Mouse (Mus musculus): Measurements from ENCODE around the gene Olfr544. TPM values are rescaled to one million over a fixed set of nuclear protein-coding genes. Genes with fewer than 3 reads are reported as not detected.
"Not testable (repeated sequence)": the region's sequence is repeated elsewhere in the genome, so short reads cannot be mapped to it uniquely, and the experiment has no call there.

The Olfr544 gene
- polyA plus RNA-seq, 1 experiment: not detected

DNA sequence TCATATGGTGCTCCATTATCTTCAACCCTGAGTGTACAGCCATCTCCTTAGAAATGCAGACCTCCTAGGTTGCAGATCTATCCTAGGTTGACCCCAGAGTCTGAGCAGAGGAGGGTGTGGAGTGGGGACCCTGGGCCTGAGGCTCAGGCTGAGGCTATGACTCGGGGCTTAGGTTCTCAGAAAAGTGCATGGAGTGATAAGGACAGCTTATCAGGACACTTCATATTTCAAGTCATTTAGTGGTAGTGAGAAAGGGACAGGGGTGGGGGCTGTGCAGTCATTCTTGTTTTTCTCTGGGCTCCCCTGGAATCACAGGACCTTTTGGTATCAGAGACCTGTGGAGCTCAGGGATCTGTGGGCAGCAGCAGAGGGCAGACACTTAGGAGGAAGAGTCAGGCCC lies 2.0 kb downstream of the Olfr544 start:
- H3K4me2 ChIP-seq (ENCODE audit: low read depth): no peak overlapping the region
- H3K79me2 ChIP-seq (ENCODE audit: control insufficient read depth, insufficient read depth): no peaks in the 10 kb centered on the region
- no peaks in the 10 kb centered on the region for H3K36me3 ChIP-seq (ENCODE audit: control insufficient read depth, insufficient read depth)
- H3K4me3 ChIP-seq: no peak overlapping the region
- no peaks in the 10 kb centered on the region for H3K27me3 ChIP-seq (ENCODE audit: control insufficient read depth, insufficient read depth, insufficient read length)
- H3ac ChIP-seq (ENCODE audit: control insufficient read depth, insufficient read length): no peak overlapping the region
- TF ChIP-seq MAX (IDR thresholded peaks at IDR 0.05; ENCODE audit: low read depth) (no peak), MYOD1 (IDR thresholded peaks at IDR 0.05; ENCODE audit: control insufficient read depth in 1 of 3, insufficient read length in 2 of 3, low read depth in 2 of 3) (no peak), TCF12 (IDR thresholded peaks at IDR 0.05; ENCODE audit: insufficient read depth, poor library complexity, severe bottlenecking) (no peak), TCF3 (IDR thresholded peaks at IDR 0.05; ENCODE audit: insufficient read length, low read depth) (no peak), USF1 (IDR thresholded peaks at IDR 0.05; ENCODE audit: low read depth) (no peak)

DNA sequence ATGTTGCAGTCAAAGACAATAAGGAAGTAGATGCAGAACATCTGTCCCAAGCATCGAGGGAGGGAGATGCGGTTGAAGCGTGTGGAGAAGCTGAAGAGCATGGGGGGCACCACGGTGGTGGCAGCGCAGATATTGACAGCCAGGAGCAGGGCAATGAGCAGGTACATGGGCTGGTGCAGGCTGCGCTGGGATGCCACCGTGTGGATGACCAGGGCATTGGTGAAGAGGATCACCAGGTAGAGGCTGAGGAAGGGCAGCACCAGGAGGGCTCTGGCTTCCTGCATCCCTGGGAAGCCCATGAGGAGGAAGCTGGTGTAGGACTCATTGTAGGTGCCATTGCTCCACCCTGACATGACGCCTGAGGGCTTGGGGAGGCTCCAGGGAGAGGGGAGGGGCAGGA lies 3.3 kb downstream of the Olfr544 start:
- H3ac ChIP-seq (ENCODE audit: control insufficient read depth, insufficient read length); H3K27me3 ChIP-seq (ENCODE audit: control insufficient read depth, insufficient read depth, insufficient read length); H3K36me3 ChIP-seq (ENCODE audit: control insufficient read depth, insufficient read depth); H3K4me3 ChIP-seq; H3K4me2 ChIP-seq (ENCODE audit: low read depth); H3K79me2 ChIP-seq (ENCODE audit: control insufficient read depth, insufficient read depth): not testable (repeated sequence)

DNA sequence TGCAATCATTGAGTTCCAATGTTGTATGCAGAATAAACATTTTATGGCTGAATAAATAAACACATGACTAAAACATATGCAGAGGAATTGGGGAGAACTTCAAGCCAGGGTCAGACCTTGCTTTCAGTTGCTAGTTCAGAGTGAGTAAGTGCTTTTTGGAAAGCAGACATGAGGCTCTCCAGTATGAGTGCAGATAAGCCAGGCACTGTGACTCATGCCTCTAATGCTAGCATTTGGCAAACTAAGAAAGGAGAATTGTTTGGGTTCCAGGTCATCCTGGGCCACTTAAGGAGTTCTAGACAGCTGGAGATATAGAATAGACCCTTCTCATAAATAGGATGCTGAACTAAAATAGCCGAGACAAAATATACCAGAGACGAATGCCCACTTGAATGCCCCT lies 4.4 kb downstream of the Olfr544 start:
- no peak overlapping the region for H3K4me2 ChIP-seq (ENCODE audit: low read depth)
- H3K4me3 ChIP-seq: no peak overlapping the region
- H3ac ChIP-seq (ENCODE audit: control insufficient read depth, insufficient read length): no peak overlapping the region
- no peaks in the 10 kb centered on the region for H3K27me3 ChIP-seq (ENCODE audit: control insufficient read depth, insufficient read depth, insufficient read length)
- no peak for TF ChIP-seq USF1 (IDR thresholded peaks at IDR 0.05; ENCODE audit: low read depth)
- TF ChIP-seq MYOG (IDR thresholded peaks at IDR 0.05; ENCODE audit: control insufficient read depth in 1 of 3, insufficient read depth in 1 of 3, insufficient read length in 2 of 3, low read depth in 2 of 3): no peak
- TF ChIP-seq POLR2AphosphoS2 (IDR thresholded peaks at IDR 0.05; ENCODE audit: insufficient read length, low read depth): no peak
- TF ChIP-seq REST (IDR thresholded peaks at IDR 0.05; ENCODE audit: insufficient read depth, insufficient read length): no peak
- TF ChIP-seq SRF (IDR thresholded peaks at IDR 0.05; ENCODE audit: control insufficient read depth, insufficient read length, low read depth): no peak
- TF ChIP-seq MYOD1 (IDR thresholded peaks at IDR 0.05; ENCODE audit: control insufficient read depth in 1 of 3, insufficient read length in 2 of 3, low read depth in 2 of 3): no peak
- no peak for TF ChIP-seq POLR2A (IDR thresholded peaks at IDR 0.05; ENCODE audit: insufficient read length, low read depth)
- no peak for TF ChIP-seq E2F4 (IDR thresholded peaks at IDR 0.05; ENCODE audit: insufficient read depth)
- TF ChIP-seq MAX (IDR thresholded peaks at IDR 0.05; ENCODE audit: low read depth): no peak
- TF ChIP-seq TCF3 (IDR thresholded peaks at IDR 0.05; ENCODE audit: insufficient read length, low read depth): no peak
- TF ChIP-seq CEBPB (IDR thresholded peaks at IDR 0.05; ENCODE audit: insufficient read depth, poor library complexity, severe bottlenecking): no peak
- no peak for TF ChIP-seq TCF12 (IDR thresholded peaks at IDR 0.05; ENCODE audit: insufficient read depth, poor library complexity, severe bottlenecking)
- no peaks in the 10 kb centered on the region for H3K36me3 ChIP-seq (ENCODE audit: control insufficient read depth, insufficient read depth)
- H3K79me2 ChIP-seq (ENCODE audit: control insufficient read depth, insufficient read depth): no peaks in the 10 kb centered on the region

DNA sequence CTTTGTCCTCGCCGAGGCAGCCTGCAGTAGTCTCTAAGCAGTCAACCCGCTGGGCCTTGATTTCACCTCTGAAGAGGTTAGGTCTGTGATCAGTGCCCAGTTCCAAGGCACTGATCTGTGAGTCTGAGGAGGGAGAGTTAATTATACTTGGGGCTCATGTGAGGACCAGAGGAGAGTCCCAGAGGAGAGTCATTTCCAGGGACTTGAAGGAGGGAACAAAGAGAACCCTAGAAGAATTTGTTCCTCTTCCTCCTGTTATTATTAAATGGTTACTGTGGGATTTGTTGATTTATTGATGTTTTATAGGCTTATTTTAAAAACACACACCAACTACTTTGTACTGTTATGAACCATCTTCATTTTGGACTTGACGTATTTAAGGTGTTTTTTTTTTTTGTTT lies 6.5 kb downstream of the Olfr544 start, which contains the start of gene Olfr543:
TSS of gene Olfr543 (minus strand) at position 101 of the 400 bp plus-strand sequence.
- Histone ChIP-seq H3K4me3 (no peak within 1 kb of the TSS), H3K79me2 (ENCODE audit: control insufficient read depth, insufficient read depth) (no peaks in the 10 kb centered on the region), H3K4me2 (ENCODE audit: low read depth) (no peak within 1 kb of the TSS), H3K27me3 (ENCODE audit: control insufficient read depth, insufficient read depth, insufficient read length) (no peaks in the 10 kb centered on the region), H3K36me3 (ENCODE audit: control insufficient read depth, insufficient read depth) (no peaks in the 10 kb centered on the region), H3ac (ENCODE audit: control insufficient read depth, insufficient read length) (no peak within 1 kb of the TSS)
- no peak for TF ChIP-seq POLR2AphosphoS2 (IDR thresholded peaks at IDR 0.05; ENCODE audit: insufficient read length, low read depth)
- TF ChIP-seq SRF (IDR thresholded peaks at IDR 0.05; ENCODE audit: control insufficient read depth, insufficient read length, low read depth): no peak
- no peak for TF ChIP-seq POLR2A (IDR thresholded peaks at IDR 0.05; ENCODE audit: insufficient read length, low read depth)
- TF ChIP-seq MYOD1 (IDR thresholded peaks at IDR 0.05; ENCODE audit: control insufficient read depth in 1 of 3, insufficient read length in 2 of 3, low read depth in 2 of 3): no peak
- TF ChIP-seq CEBPB (IDR thresholded peaks at IDR 0.05; ENCODE audit: insufficient read depth, poor library complexity, severe bottlenecking): no peak
- TF ChIP-seq MAX (IDR thresholded peaks at IDR 0.05; ENCODE audit: low read depth): no peak
- no peak for TF ChIP-seq TCF12 (IDR thresholded peaks at IDR 0.05; ENCODE audit: insufficient read depth, poor library complexity, severe bottlenecking)
- TF ChIP-seq MYOG (IDR thresholded peaks at IDR 0.05; ENCODE audit: control insufficient read depth in 1 of 3, insufficient read depth in 1 of 3, insufficient read length in 2 of 3, low read depth in 2 of 3): no peak
- no peak for TF ChIP-seq USF1 (IDR thresholded peaks at IDR 0.05; ENCODE audit: low read depth)
- TF ChIP-seq E2F4 (IDR thresholded peaks at IDR 0.05; ENCODE audit: insufficient read depth): no peak
- TF ChIP-seq TCF3 (IDR thresholded peaks at IDR 0.05; ENCODE audit: insufficient read length, low read depth): no peak
- TF ChIP-seq REST (IDR thresholded peaks at IDR 0.05; ENCODE audit: insufficient read depth, insufficient read length): no peak

DNA sequence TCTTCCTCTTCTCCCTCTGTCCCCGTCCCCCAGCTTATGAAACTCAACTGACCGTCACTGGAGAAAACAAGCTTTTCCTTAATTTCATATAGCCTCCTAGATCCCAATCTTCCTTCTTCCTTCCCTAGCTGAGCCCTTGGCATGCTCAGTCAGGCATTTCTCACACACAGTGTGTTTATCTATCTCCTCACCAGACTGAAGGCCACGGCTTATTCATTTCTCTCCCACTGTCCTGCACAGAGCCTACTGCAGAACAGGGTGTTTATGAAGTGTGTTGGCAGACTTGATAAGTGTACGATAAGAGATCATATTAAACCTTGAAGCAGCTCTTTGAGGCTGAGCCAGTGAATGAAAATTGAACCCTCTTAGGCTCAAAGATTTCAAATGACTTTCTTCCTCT lies 7.3 kb downstream of the Olfr544 start:
- Histone ChIP-seq H3K79me2 (ENCODE audit: control insufficient read depth, insufficient read depth) (no peaks in the 10 kb centered on the region), H3ac (ENCODE audit: control insufficient read depth, insufficient read length) (no peak overlapping the region), H3K36me3 (ENCODE audit: control insufficient read depth, insufficient read depth) (no peaks in the 10 kb centered on the region), H3K4me2 (ENCODE audit: low read depth) (no peak overlapping the region), H3K4me3 (no peak overlapping the region), H3K27me3 (ENCODE audit: control insufficient read depth, insufficient read depth, insufficient read length) (no peaks in the 10 kb centered on the region)
- TF ChIP-seq SRF (IDR thresholded peaks at IDR 0.05; ENCODE audit: control insufficient read depth, insufficient read length, low read depth) (no peak), MAX (IDR thresholded peaks at IDR 0.05; ENCODE audit: low read depth) (no peak), TCF3 (IDR thresholded peaks at IDR 0.05; ENCODE audit: insufficient read length, low read depth) (no peak), E2F4 (IDR thresholded peaks at IDR 0.05; ENCODE audit: insufficient read depth) (no peak), USF1 (IDR thresholded peaks at IDR 0.05; ENCODE audit: low read depth) (no peak), REST (IDR thresholded peaks at IDR 0.05; ENCODE audit: insufficient read depth, insufficient read length) (no peak), TCF12 (IDR thresholded peaks at IDR 0.05; ENCODE audit: insufficient read depth, poor library complexity, severe bottlenecking) (no peak), POLR2AphosphoS2 (IDR thresholded peaks at IDR 0.05; ENCODE audit: insufficient read length, low read depth) (no peak), MYOG (IDR thresholded peaks at IDR 0.05; ENCODE audit: control insufficient read depth in 1 of 3, insufficient read depth in 1 of 3, insufficient read length in 2 of 3, low read depth in 2 of 3) (no peak), CEBPB (IDR thresholded peaks at IDR 0.05; ENCODE audit: insufficient read depth, poor library complexity, severe bottlenecking) (no peak), MYOD1 (IDR thresholded peaks at IDR 0.05; ENCODE audit: control insufficient read depth in 1 of 3, insufficient read length in 2 of 3, low read depth in 2 of 3) (no peak), POLR2A (IDR thresholded peaks at IDR 0.05; ENCODE audit: insufficient read length, low read depth) (no peak)
